8 mouse cellular contexts compared by ENCODE assay signal in the genomic region with DNA sequence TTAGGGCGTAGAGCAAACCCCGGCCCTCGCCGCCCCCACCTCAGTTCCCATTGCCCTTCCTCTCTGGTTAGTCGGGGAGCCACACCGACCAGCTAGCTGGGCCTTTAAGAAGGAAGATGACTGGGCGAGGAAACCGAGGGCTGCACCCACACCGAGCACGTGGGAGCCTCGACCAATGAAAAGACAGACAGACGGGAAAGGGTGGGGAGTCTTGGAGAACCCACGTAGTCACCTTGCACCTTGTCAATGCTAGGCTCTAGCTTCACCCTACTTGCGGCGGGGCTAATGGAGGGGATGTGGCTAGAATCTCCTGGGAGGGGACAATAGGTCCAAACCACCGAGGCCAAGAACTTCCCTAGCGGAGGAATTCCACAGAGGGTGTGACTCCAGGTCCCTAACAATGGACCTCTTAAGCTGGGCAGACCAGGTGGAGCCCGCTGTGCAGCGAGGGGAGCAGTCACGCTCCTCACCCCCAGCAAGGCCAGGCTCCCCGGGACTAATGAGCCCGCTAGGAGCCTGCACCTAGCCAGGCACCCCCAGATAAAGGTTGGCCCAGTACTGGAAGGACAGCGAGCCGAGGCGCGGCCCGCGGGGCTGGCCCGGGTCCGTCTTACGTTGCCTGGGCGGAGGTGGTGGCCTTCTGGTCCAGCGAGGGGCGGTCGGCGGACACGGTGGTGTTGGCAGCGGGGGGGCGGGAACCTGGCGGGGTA. TPM values are rescaled to one million over a fixed set of nuclear protein-coding genes. Genes with fewer than 3 reads are reported as not detected.
DNase-seq lines count a peak whose midpoint lies in the region; ATAC-seq lines count a peak whose summit lies in the region.

No protein-coding gene starts in this region.

- peak; percentile 93 for ATAC-seq in inflammation-experienced regulatory T-cells, adult 6 months

- H3K27me3 ChIP-seq in megakaryocyte, embryonic 14.5 days (replicated peaks): peaks cover 16% of the 10 kb centered on the region

- no peaks in the 10 kb centered on the region for H3K9me3 ChIP-seq in megakaryocyte, embryonic 14.5 days

- peaks cover 56% of the 10 kb centered on the region for H3K36me3 ChIP-seq in megakaryocyte, embryonic 14.5 days (replicated peaks; ENCODE audit: low read length)

- DNase-seq in adrenal gland, adult 18-20 months (ENCODE audit: low spot score in 2 of 2): peak; percentile 79 to 80
- peak; percentile 87 for DNase-seq in embryo, embryonic 11 days
- DNase-seq in gastrocnemius, postnatal 14 days: peak; percentile 85
- peak; percentile 75 to 90 for DNase-seq in left cerebral cortex, adult 9 months (ENCODE audit: low spot score in 2 of 2)
- peak; percentile 90 for DNase-seq in right cerebral cortex, postnatal 25 days
- peak; percentile 79 to 88 for DNase-seq in urinary bladder, postnatal 36 days (ENCODE audit: low spot score in 2 of 2)

- peak overlapping the region; percentile 96 for H3K4me3 ChIP-seq in megakaryocyte, embryonic 14.5 days (replicated peaks)

- H3K4me1 ChIP-seq in megakaryocyte, embryonic 14.5 days: peaks cover 66% of the 10 kb centered on the region

- intact Hi-C loops in gastrocnemius, postnatal 14 days (cut with DNase I; ENCODE audit: low total_unique reads): loop anchor here (2.0 to 5.0 kb wide), 2 partner anchors 67 to 127 kb away; no protein-coding TSS in a partner anchor

RNA-seq across cellular contexts. Expression of gene Rusc1, which starts 3.1 kb away (rescaled TPM):
- 10 to 100 TPM; 34.5 to 35.7 TPM for total RNA-seq in adrenal gland, adult 18-20 months (2021)
- 10 to 100 TPM; 10.3 TPM for total RNA-seq in gastrocnemius, postnatal 14 days (2021)
- 10 to 100 TPM; 57.4 to 78.0 (median 68.9) TPM for polyA plus RNA-seq in inflammation-experienced regulatory T-cells, adult 6 months (2017; shearing (Covaris generic))
- 10.9 and 15.1 TPM in 2 replicates for polyA plus RNA-seq in megakaryocyte, embryonic 14.5 days (2012; ENCODE audit: insufficient read depth, low replicate concordance)

RNA-seq across cellular contexts. Expression of gene Gm43738, which starts 10.9 kb away (rescaled TPM):
- not detected for total RNA-seq in adrenal gland, adult 18-20 months (2021)
- not detected for total RNA-seq in gastrocnemius, postnatal 14 days (2021)
- polyA plus RNA-seq in inflammation-experienced regulatory T-cells, adult 6 months (2017; shearing (Covaris generic)): not detected
- 14.8 and 27.6 TPM in 2 replicates for polyA plus RNA-seq in megakaryocyte, embryonic 14.5 days (2012; ENCODE audit: insufficient read depth, low replicate concordance)

RNA-seq across cellular contexts. Expression of gene Fdps, which starts 11.7 kb away (rescaled TPM):
- 100 to 1,000 TPM; 213 to 346 TPM for total RNA-seq in adrenal gland, adult 18-20 months (2021)
- 10 to 100 TPM; 24.7 to 30.7 TPM for total RNA-seq in gastrocnemius, postnatal 14 days (2021)
- 10 to 100 TPM; 46.3 to 92.3 (median 78.1) TPM for polyA plus RNA-seq in inflammation-experienced regulatory T-cells, adult 6 months (2017; shearing (Covaris generic))
- polyA plus RNA-seq in megakaryocyte, embryonic 14.5 days (2012; ENCODE audit: insufficient read depth, low replicate concordance): 48.9 and 51.3 TPM in 2 replicates

RNA-seq across cellular contexts. Expression of gene Pklr, which starts 45.9 kb away (rescaled TPM):
- total RNA-seq in adrenal gland, adult 18-20 months (2021): not detected
- total RNA-seq in gastrocnemius, postnatal 14 days (2021): not detected
- not detected for polyA plus RNA-seq in inflammation-experienced regulatory T-cells, adult 6 months (2017; shearing (Covaris generic))
- 0.26 TPM in 1 of 2 replicates, not detected in the other for polyA plus RNA-seq in megakaryocyte, embryonic 14.5 days (2012; ENCODE audit: insufficient read depth, low replicate concordance)

Comparison
In these comparisons a context has a peak if more than half of its experiments do, and no peak if none do; other contexts are left out.
1. Peak in every context shown above with its lines: DNase-seq, ATAC-seq and H3K4me3 ChIP-seq.
2. RNA of gene Fdps, which starts 11.7 kb away (total RNA-seq): 213 to 346 TPM in adrenal gland, adult 18-20 months; 24.7 to 30.7 TPM in gastrocnemius, postnatal 14 days; every median in the first group is over 4 times any median in the second.